Mouse (Mus musculus) heart, adult 8-10 months (tissue): Measurements from ENCODE around the gene Zfp777. TPM values are rescaled to one million over a fixed set of nuclear protein-coding genes. Genes with fewer than 3 reads are reported as not detected.
A peak's percentile ranks its signal among the peaks of the same experiment; 100 is the strongest.

Experiments used
- DNase-seq: peaks from one replicate; pipeline ENCODE4 v3.0.0; 2022; ENCODE audit warnings: low spot score
- total RNA-seq, 4 experiments: library from RNA; stranded (reverse); gene quantifications; 2 replicates each; pipeline ENCODE4 v1.2.4; 2022

The Zfp777 gene
- 10 to 100 TPM; 11.6 to 16.1 (median 15.0) TPM for total RNA-seq

DNA sequence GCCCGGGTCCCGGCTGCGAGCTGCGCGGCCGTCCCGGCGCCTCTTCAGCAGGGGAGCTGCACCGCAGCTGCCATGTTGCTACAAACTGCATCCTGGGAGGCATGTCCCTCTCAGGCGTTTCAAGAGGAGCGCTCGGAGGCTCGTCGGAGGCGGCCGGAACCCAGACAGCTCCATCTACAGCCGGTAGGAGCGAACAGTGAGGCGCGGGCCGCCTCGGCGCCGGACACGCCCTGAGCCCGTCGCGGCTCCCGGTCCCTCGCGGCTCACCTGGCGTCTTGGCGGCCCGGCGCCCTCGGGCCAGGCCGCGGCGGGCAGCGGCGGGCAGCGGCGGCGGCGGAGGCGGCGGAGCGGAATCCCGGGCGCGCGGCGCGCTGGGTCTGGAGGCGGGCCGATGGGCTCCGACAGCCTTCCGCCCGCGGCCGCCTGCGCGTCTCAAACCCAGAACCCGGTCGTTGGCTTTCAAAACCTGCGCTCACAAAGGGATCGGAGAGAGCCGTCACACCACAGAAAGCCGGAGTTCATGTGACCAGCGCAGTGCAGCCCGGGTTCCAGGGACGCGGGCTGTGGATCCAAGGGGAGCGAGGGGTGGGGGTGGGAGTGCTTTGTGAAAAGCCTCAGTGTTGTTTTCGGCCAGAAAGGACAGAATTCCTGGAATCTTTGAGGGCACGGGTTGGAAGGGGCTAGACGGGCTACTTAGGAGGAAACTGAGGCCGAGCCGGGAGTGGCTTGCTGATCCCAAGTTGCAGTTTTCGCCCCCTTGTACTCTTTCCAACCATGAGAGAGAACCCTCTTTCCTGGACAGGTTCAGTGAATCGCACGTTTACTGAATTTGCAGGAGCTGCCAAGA is at the start of gene Zfp777:
Gene Zfp777, minus strand, starts transcription at position 486 of the 847 bp plus-strand sequence.
- DNase-seq = peak; percentile 83

DNA sequence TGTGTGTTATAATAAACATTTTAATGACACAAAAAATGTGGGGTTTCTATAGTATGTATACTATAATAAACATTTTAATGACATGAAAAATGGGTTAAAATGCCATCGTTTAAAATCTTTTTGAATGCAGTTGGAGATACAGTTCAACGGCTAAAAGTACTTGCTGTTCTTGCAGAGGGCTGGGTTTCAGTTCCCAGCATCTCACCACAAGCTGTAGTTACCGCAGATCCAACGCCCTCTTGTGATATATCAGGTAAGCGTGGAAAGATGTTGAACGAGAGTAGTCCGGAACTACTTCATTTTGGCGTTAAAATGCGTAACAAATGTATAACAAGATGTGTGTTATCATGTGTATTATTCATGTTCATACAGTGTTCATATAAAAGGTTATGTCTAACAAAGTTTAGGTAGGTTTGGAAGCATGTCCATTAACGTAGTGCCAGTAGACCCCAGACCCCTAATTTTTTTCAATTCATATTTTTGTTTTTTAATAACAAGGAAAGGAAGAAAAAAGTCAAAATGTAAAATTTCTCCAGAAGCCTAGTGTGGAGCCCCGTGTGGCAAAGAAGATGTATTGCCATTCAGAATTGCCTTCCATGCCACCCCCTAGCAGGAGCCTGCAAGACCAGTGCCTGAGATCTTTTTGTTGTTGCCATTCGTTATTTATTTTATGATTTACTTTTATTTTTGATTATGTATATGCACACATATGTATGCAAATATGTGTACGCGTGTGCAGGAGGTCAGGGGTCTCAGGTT is 38.4 kb upstream of the Zfp777 start:
- DNase-seq = no peak

GRCm38 (mm10) chr6:48086471-48086878 is 37.8 kb upstream of the Zfp777 start, which contains the start of gene Zfp746:
TSS of gene Zfp746 (minus strand) at chr6:48086593.
- peak; percentile 87 for DNase-seq

DNA sequence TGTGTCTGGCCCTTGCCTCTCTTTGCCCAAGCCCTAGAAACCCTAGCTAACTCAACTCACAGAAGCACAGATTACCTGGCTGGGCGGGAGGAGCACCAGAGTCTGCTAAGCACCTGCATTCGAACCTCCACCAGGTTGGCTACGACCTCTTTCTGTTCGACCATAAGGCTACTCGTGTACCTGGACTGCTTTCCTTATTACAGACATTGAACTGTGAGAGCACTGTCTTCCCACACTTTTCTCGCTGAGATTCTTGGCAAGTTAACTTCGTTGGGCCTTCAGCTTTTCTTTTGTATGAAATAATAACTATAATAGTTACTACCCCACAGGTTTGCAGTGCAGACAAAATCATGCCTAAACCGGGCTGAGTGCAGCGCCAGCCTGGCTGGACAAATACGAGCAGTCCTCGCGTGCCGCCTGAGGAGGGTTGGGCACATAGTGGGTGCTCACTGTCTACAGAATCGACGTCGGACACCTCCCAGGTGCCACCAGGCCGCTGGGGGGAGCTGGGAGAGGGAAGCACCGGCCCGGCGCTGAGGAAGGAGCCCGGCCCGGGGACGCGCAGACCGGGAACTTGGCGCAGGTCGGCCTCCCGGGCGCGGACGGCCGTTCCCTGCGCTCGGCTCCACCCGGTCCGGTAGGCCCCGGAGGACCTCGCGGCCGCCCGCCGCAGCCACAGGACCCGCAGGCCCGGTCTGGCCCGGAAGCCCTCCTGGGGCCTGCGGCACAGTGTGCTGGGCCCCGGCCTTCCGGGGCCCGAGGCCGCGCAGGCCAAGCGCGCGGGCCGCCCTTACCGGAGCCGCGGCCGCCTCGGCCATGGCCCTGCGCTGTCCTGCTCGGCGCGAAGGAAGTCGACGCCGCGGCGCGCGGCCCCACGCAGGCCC is 37.1 kb upstream of the Zfp777 start:
- DNase-seq = peak; percentile 36

DNA sequence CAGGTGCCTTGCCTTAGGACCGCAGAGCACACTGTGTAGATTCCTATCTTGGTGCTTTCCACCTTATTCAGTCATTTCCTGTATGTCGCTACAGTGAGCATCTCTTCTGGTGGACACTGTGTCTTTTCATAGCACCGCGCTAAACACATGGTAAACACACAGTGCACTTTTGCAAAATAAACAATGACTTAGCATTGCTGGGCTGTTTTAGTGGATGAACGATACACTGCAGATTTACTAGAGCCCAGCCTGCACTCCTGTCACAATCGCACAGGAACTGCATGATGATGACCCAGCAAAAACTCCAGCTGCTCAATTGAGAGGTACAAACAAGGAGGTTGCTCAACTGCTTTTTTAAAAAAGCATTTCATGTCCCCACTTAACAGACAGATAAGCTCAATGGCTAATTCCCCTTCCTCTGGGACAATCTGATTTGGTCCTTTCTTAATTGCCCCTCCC is 35.1 kb upstream of the Zfp777 start:
- no peak for DNase-seq

- DNase-seq = no peak
Observed at GRCm38 (mm10) chr6:48081952-48082351, 33.2 kb upstream of the Zfp777 start.

- DNase-seq = no peak
Observed at GRCm38 (mm10) chr6:48081021-48081420, 32.3 kb upstream of the Zfp777 start.

DNA sequence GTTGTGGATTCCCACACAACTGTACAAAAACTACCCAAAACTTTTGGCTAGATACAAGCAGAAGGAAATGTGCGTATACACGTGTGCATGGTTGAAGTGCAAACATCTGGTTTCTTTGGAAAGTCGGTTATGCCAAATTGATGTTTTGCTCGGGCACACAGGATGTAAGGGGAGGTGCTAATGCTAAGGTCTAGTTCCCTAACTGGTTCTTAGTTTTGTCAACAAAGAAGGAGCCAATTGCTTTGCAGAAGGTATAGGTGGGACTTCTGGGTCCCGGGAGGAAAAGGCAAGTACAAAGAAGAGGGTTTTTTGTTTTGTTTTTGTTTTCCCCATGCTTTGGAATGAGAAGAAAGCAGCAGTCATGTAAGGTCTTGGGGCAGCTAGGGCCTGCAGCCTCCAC is 24.6 kb upstream of the Zfp777 start:
- DNase-seq = peak; percentile 29

DNA sequence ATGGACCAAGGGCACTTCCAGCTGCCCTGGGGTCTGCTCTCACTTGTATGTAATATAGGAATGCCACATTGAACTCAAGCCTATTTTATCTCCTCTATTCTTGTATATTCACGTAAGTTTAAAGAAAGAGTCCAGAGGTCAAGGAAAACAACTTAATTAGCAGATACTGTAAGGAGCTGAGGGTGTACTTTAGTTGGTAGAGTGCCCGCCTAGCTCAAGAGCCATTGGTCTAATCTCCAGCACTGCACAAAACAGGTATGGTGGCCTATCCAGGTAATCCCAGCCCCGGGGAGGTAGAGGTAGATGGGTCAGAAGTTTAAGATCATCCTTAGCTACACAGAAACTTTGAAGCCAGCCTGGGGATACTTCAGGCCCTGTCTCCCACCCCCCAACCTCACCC is 18.8 kb upstream of the Zfp777 start:
- DNase-seq = no peak

- DNase-seq = no peak
Observed at GRCm38 (mm10) chr6:48065587-48066075, 16.9 kb upstream of the Zfp777 start.

GRCm38 (mm10) chr6:48064451-48064850 is 15.7 kb upstream of the Zfp777 start:
- no peak for DNase-seq

GRCm38 (mm10) chr6:48063940-48064339 is 15.2 kb upstream of the Zfp777 start:
- no peak for DNase-seq

- DNase-seq = no peak
Observed at GRCm38 (mm10) chr6:48060895-48061294, 12.2 kb upstream of the Zfp777 start.

DNA sequence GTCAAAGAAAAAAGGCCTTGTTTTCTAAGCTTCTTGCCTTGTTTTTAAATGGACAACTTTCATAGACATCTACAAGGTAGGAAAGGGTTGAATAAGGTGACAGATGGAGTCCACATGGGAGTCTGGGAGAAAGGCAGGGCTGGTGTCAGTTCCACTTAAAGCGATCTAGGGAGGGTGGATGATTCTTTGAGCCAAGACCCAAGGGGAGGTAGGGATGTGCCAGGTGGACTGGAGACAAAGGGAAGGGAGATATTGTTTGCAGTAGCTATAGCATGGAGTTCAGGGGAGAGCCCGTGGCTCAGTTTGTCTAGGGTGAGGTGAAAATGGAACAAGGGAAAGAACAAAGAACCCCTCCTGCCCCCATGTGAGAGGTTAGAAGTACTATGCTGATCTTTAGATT is 11.7 kb upstream of the Zfp777 start:
- no peak for DNase-seq

GRCm38 (mm10) chr6:48052136-48052535 is 3.4 kb upstream of the Zfp777 start:
- no peak for DNase-seq

- DNase-seq = no peak
Observed at GRCm38 (mm10) chr6:48051666-48052065, 3.0 kb upstream of the Zfp777 start.

GRCm38 (mm10) chr6:48049273-48050065 is 758 bp upstream of the Zfp777 start:
- DNase-seq = no peak

- no peak for DNase-seq
Observed at GRCm38 (mm10) chr6:48047450-48048351, 1.0 kb downstream of the Zfp777 start.

GRCm38 (mm10) chr6:48047114-48047449 is 1.6 kb downstream of the Zfp777 start:
- no peak for DNase-seq

DNA sequence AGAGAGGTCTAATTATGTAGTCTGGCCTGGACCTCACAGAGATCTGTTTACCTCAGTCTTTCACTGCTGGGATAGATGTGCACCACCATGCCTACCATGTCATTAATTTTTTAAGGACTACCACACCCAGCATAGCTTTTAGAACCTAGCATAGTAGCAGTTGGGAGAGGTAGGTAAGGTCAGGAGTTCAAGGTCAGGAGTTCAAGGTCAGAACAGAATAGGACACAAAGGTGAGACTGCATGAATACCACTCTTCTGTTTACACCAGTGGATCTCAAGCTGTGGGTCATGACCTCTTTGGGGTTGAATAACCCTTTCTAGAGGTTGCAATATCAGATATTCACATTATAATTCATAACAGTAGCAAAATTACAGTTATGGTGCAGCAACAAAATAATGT is 16.1 kb downstream of the Zfp777 start:
- no peak for DNase-seq
